Mouse (Mus musculus) layer of hippocampus, postnatal 10 days (tissue): ENCODE measurements around the gene Arpc3. TPM values are rescaled to one million over a fixed set of nuclear protein-coding genes. Genes with fewer than 3 reads are reported as not detected.

Source experiments
- DNase-seq, 2 experiments: peaks; one replicate each; pipeline ENCODE4 v3.0.0; 2021; ENCODE audit warnings: low spot score in 2 of 2
- long read RNA-seq: library from polyadenylated mRNA; stranded (forward); transcript quantifications from one replicate; pipeline ENCODE4 v2.0.0, GENCODE M21; 2023
- total RNA-seq, 2 experiments: library from RNA; stranded (reverse); gene quantifications; 2 replicates each; pipeline ENCODE4 v1.2.3; 2021

Arpc3 gene
- 100 to 1,000 TPM; 287 to 319 TPM for total RNA-seq
- long read RNA-seq, transcript Arpc3-202 (7 exons, 899 nt) = major isoform, 21 of 24 reads
- long read RNA-seq, partial matches to known transcripts = 1 of 24 reads
- long read RNA-seq, other reads (novel, unspliced or antisense) = 2 of 24 reads

- DNase-seq = peak; percentile 93 to 94
These were observed at the start of gene Arpc3 for GRCm38 (mm10) chr5:122391786-122392180. Arpc3 (plus strand) TSS chr5:122391878.

GRCm38 (mm10) chr5:122342874-122343273 lies 48.8 kb upstream of the Arpc3 start:
- no peak for DNase-seq

- no peak for DNase-seq
These were observed 47.9 kb upstream of the Arpc3 start for GRCm38 (mm10) chr5:122343768-122344167.

GRCm38 (mm10) chr5:122344260-122344659 lies 47.4 kb upstream of the Arpc3 start:
- DNase-seq = peak; percentile 76 to 86

GRCm38 (mm10) chr5:122345777-122346176 lies 45.9 kb upstream of the Arpc3 start:
- no peak for DNase-seq

GRCm38 (mm10) chr5:122353807-122354491 lies 37.7 kb upstream of the Arpc3 start, which contains the start of the genes Rad9b and Vps29:
Rad9b (minus strand) TSS chr5:122354233.
Vps29 (plus strand) TSS chr5:122354369.
- peak; percentile 98 to 99 for DNase-seq

- DNase-seq = no peak
These were observed 37.1 kb upstream of the Arpc3 start for GRCm38 (mm10) chr5:122354492-122355067.

GRCm38 (mm10) chr5:122371591-122372191 lies 20.0 kb upstream of the Arpc3 start, which contains the start of gene Gpn3:
Gpn3 (plus strand) TSS chr5:122371876.
- peak in 1 of 2 experiments; percentile 44 for DNase-seq

GRCm38 (mm10) chr5:122372192-122372769 lies 19.4 kb upstream of the Arpc3 start, which contains the start of gene Fam216a:
Fam216a (minus strand) TSS chr5:122372364.
- peak; percentile 100 for DNase-seq

- DNase-seq = no peak
These were observed 18.8 kb upstream of the Arpc3 start for GRCm38 (mm10) chr5:122372878-122373277.

- DNase-seq = no peak
These were observed 14.4 kb upstream of the Arpc3 start for GRCm38 (mm10) chr5:122377101-122377833.

- DNase-seq = no peak
These were observed 13.5 kb upstream of the Arpc3 start for GRCm38 (mm10) chr5:122378171-122378570.

GRCm38 (mm10) chr5:122379374-122380155 lies 12.1 kb upstream of the Arpc3 start:
- peak; percentile 81 to 83 for DNase-seq

- DNase-seq = no peak
These were observed 1.7 kb upstream of the Arpc3 start for GRCm38 (mm10) chr5:122390006-122390405.

- no peak for DNase-seq
These were observed 1.0 kb upstream of the Arpc3 start for GRCm38 (mm10) chr5:122390671-122391070.

- no peak for DNase-seq
These were observed 396 bp upstream of the Arpc3 start for GRCm38 (mm10) chr5:122391178-122391785.

- peak; percentile 28 to 32 for DNase-seq
These were observed 738 bp downstream of the Arpc3 start for GRCm38 (mm10) chr5:122392227-122393004.

GRCm38 (mm10) chr5:122393887-122394286 lies 2.2 kb downstream of the Arpc3 start:
- DNase-seq = peak; percentile 83 to 84

GRCm38 (mm10) chr5:122396791-122397190 lies 5.1 kb downstream of the Arpc3 start:
- no peak for DNase-seq
